Mouse (Mus musculus): ENCODE measurements around the gene Mapk1ip1l.

Mapk1ip1l gene

DNA sequence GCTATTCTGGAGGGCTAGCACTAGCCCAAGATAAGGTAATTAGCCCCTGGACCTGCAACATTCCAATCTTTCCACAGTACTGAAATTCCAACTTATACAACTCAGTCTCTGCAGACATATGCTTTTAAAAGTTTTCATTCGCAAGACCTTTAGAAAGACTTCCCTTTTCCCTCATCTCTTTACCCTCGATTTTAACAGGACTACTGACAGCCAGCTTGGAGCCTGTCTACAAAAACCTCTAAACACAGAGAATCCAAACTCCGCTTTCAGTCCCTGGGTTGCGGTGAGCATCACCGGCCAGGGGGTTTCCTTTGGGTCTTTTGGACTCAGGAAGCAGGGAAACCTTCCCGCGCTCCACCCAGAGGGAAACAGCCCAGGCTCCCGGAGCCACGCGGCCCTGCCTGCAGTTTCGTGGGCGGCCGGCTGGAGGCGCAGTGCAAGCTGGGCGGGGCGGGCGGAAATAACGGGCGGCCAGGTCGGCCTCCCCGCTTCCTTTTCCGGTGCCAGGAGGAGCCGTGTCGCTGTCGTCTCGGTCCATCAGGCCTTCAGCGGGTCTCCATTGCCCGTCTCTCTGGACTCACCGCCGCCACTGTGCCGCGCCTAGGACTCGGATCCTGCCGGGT is at the start of gene Mapk1ip1l:
Mapk1ip1l (plus strand) TSS at position 482 of the 623 bp plus-strand sequence.
- ChIA-PET CTCF (interaction anchor here (0.6 to 1.8 kb wide), 9 partner anchors 12 to 276 kb away, joined by 3 to 9 read pairs (median 5); partner anchors contain the start of genes Socs4 (in 2 of the 4) and Wdhd1 (in 2 of the 4)), POLR2A (interaction anchor here (0.6 to 11.0 kb wide), 58 partner anchors 8 to 1412 kb away, joined by 3 to 152 read pairs (median 5); partner anchors contain the start of genes Socs4 (in 4 of the 4), Wdhd1 (in 4 of the 4), Lgals3 (in 2 of the 4) and Dlgap5 (in 1 of the 4))

DNA sequence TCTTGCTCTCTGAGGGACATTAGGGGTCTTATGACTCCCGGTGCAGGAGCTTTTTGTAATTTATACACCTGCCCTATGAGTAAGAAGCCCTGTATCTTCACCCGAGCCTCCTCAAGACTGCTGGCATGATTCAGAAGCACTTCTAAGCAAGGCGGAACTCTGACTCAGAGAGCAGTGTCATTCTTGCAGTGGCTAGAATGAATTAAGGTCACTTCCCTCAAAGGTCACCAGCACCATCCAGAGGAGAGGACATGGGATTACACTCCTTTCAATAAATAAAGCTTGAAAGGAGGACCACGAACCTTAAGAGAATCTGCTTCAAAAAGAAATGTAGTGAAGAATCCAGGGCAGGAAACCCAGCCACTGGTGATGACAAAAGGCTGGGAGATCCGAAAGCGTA is 48.2 kb upstream of the Mapk1ip1l start:
- CTCF ChIA-PET: interaction anchor here in 1 of 4 experiments (1.6 kb wide), 1 partner anchor 163 kb away, joined by 7 read pairs; no protein-coding TSS in a partner anchor
- POLR2A ChIA-PET: no interaction called here

DNA sequence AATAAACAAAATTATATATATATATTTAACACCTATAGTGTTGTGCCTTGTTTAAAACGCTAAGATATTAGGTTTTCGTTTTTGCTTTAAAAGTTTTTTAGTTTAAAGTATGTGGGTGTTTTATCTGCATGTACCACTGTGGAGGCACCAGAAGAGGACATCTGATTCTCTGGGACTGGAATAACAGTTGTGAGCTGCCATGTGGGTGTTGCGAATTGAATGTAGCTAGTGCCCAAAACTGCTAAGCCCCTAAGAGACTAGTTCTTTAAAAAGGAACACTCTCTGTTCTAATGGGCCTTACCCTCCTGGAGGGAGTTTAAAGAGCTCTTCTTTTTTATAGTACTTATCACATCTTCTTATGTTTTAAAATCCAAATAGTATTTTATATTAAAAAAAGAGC is 33.2 kb upstream of the Mapk1ip1l start:
- ChIA-PET CTCF (interaction anchor here in 1 of 4 experiments (0.6 kb wide), 1 partner anchor 10 kb away, joined by 3 read pairs; no protein-coding TSS in a partner anchor), POLR2A (interaction anchor here in 2 of 4 experiments (1.1 to 3.0 kb wide), 3 partner anchors 11 to 20 kb away, joined by 3 to 15 read pairs (median 10); partner anchors contain the start of genes Socs4 (in 2 of the 2) and Wdhd1 (in 2 of the 2))

DNA sequence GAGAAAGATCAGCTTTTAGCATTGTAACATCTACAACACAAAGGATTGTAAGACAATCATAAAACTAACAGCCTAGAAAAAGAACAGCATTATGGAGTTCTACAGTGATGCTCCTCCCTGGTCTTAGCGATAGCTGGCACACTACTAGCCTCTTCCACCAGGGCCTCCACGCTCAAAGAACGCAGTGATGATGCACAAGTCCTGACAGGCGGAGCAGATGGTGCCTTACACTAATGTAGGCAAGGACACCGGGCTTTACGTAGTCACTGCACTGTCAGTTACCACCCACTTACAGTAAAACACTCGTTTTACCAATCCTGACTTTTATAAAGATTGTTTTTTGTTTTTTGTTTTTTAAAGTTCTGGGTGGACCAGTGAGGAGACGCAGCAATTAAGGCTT is 32.2 kb upstream of the Mapk1ip1l start:
- POLR2A ChIA-PET: interaction anchor here in 3 of 4 experiments (0.5 to 3.0 kb wide), 3 partner anchors 10 to 11 kb away, joined by 3 to 15 read pairs (median 10); partner anchors contain the start of genes Socs4 (in 2 of the 3) and Wdhd1 (in 2 of the 3)
- CTCF ChIA-PET: no interaction called here

DNA sequence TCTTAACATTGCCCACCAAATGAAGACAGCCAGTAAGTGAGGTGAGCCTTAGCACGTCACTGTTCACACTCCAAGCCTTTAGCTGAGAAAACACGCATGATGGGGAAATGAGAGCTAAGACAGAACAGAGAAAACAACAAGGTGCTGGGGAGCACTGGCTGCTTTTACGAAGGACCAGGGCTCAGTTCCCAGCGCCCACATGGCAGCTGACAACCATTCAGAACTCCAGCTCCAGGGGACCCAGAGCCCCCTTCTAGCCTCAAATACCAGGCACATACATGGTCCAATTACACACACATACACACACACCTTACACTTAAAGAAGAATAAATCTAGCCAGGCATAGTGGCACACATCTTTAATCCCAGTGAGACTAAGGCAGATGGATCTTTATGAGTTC is 29.0 kb upstream of the Mapk1ip1l start:
- ChIA-PET POLR2A (interaction anchor here in 2 of 4 experiments (0.6 to 0.8 kb wide), 2 partner anchors 16 to 109 kb away, joined by 3 read pairs; no protein-coding TSS in a partner anchor), CTCF (no interaction called here)

DNA sequence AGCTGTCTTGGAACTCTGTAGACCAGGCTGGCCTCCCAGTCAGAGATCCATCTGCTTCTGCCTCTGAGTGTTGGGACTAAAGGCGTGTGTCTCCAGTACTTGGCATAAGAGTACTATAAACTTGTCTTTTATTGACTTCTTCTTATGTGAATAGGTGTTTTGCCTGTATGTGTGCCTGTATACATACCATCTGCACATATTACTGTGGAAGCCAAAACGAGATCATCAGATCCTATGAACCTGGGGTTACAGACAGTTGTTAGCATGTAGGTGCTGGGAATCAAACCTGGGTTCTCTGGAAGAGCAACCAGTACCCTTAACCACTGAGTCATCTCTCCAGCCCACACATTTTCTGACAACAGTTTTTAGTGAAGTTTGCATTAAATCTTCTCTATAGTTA is 28.4 kb upstream of the Mapk1ip1l start:
- POLR2A ChIA-PET: interaction anchor here in 1 of 4 experiments (0.8 kb wide), 1 partner anchor 16 kb away, joined by 3 read pairs; no protein-coding TSS in a partner anchor
- CTCF ChIA-PET: no interaction called here

DNA sequence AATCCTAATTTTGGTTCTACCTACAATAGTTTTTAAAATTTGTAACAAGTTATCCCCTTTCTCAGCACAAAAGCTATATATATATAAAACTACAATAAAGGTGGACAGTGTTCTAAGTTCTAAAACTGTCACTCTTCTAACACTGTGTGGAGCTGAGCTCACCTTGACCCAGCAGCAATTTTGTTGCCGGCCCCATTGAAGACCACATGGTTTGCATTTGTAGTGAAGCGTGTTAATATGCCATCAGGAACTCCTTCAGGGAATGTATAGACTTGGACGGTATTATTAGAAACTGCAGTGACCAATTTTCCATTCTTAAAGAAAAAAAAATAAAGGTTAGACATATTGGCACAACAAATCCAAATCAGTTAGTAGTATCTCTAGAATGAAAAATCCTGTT is 24.3 kb upstream of the Mapk1ip1l start:
- ChIA-PET POLR2A (no interaction called here), CTCF (no interaction called here)

DNA sequence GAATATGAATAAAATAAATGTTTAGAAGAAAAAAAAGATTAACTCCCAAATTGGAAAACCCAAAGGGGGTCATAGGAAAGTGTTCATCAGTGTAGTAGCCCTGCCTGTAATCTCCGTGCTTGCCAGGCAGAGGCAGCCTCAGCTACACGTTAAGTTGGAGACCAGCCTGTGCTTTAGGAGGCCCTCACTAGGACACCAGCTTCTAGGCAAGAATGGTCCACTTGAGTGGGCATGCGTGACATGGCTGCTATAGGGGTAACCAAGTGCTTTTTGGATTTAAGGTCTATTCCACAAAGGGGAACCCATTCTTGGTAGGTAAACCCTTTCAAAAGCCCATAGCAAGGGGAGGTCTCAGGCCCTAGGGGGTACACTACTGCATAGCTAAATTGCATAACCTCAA is 22.6 kb upstream of the Mapk1ip1l start:
- ChIA-PET CTCF (interaction anchor here in 3 of 4 experiments (0.7 to 1.3 kb wide), 5 partner anchors 10 to 374 kb away, joined by 3 to 5 read pairs (median 5); no protein-coding TSS in a partner anchor), POLR2A (interaction anchor here in 3 of 4 experiments (0.6 to 7.6 kb wide), 20 partner anchors 9 to 468 kb away, joined by 3 to 152 read pairs (median 4); partner anchors contain the start of genes Mapk1ip1l (in 2 of the 3) and Lgals3 (in 1 of the 3))

DNA sequence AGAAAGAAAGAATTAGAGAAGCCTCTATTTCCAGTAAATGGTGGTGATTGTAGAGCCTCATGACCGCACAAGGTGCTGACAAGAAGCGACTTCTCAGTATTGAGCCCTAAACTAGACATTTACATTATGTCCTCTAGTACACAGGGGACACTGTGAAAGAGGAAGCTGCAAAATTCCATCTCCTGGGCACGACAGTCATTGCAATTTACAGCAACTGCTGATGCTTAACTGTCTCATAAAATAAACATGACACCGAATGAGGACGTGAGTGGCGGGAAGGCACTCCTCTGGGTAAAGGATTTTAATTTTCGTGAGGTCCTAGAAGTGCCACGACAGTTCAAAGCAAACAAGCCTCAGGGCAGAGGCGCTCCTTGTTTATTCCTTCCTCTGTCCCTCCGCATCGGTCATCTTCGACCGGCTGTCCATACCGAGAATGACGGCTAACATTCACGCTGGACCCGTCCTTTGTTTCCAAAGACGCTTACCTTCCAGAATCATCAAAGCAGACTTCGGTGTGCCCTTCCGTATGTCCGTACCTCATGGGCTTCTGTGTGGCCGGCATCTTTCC is 21.9 kb upstream of the Mapk1ip1l start:
- POLR2A ChIA-PET: interaction anchor here (0.6 to 7.6 kb wide), 47 partner anchors 9 to 469 kb away, joined by 3 to 152 read pairs (median 4); partner anchors contain the start of genes Mapk1ip1l (in 4 of the 4), Dlgap5 (in 1 of the 4), Gch1 (in 1 of the 4) and Lgals3 (in 1 of the 4)

DNA sequence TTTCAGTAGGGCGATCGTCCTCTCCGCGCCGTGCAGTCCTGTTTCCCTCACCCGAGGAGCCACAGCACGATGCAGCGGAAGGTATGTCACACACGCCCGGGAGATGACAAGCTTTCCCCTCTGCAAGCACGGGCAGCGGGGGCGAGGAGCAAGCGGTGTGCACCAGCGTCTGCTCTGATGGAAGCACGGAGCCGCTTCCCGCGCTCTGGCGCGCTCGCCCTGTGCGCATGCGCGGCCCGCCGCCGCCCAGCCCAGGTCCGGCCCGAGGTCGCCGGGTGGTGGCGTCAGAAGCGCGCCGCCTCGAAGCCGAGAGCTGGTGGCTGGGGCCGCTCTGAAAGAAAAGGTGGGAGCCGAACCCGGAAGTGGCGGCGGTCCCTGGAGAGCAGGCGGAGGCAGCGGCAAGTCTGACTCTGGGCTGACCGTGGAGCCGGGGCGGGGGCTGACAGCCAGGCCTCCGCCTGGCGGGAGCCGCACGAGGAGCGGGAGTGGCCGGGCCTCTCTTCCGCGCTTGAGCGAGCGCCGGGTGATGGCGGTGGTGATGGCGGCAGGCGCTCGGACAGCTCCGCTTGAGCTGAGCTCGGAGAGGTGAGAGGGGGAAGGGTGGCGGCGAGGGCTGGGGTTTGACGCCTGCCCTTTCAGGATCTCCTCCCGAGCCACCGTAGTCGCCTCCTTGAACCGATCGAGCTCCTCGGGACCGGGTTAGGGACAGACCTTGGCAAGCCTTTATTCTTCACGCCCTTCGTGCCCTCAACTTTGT is 21.3 kb upstream of the Mapk1ip1l start, which contains the start of the genes Wdhd1 and Socs4:
Wdhd1 (minus strand) TSS at position 221 of the 757 bp plus-strand sequence.
Socs4 (plus strand) TSS at position 295 of the 757 bp plus-strand sequence.
- CTCF ChIA-PET: interaction anchor here (0.6 to 2.0 kb wide), 12 partner anchors 21 to 877 kb away, joined by 3 to 8 read pairs (median 4); partner anchors contain the start of genes Mapk1ip1l (in 2 of the 4) and Dlgap5 (in 1 of the 4)
- POLR2A ChIA-PET: interaction anchor here (0.6 to 7.6 kb wide), 62 partner anchors 9 to 469 kb away, joined by 3 to 152 read pairs (median 4); partner anchors contain the start of genes Mapk1ip1l (in 4 of the 4), Lgals3 (in 3 of the 4), Dlgap5 (in 2 of the 4) and Gch1 (in 1 of the 4)

More for the DNA sequence above, 21.9 kb upstream of the Mapk1ip1l start:
- CTCF ChIA-PET: interaction anchor here (0.6 to 2.0 kb wide), 8 partner anchors 22 to 876 kb away, joined by 3 to 8 read pairs (median 5); partner anchors contain the start of gene Mapk1ip1l (in 1 of the 4)

DNA sequence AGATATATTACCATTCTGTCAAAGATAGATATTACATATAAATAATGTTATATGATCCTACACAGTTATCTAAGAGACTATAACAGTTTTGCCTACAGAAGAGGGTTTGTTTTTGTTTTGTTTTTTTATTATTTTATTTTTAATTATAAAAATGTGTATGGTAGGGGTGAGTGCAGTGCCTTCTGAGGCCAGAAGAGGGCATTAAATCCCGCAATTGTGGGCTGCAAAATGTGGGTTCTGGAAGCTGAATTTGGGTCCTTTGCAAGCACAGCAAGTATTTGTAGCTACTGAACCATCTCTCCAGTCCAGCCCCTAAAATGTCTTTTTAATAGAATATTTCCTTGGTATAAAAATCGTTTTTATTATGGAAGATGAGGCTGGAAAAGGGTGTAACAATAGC is 19.0 kb upstream of the Mapk1ip1l start:
- POLR2A ChIA-PET: interaction anchor here in 3 of 4 experiments (0.6 to 7.6 kb wide), 13 partner anchors 11 to 1910 kb away, joined by 3 to 152 read pairs (median 3); partner anchors contain the start of gene Mapk1ip1l (in 3 of the 3)
- CTCF ChIA-PET: interaction anchor here in 3 of 4 experiments (0.6 to 2.3 kb wide), 5 partner anchors 13 to 254 kb away, joined by 3 to 10 read pairs (median 3); no protein-coding TSS in a partner anchor

DNA sequence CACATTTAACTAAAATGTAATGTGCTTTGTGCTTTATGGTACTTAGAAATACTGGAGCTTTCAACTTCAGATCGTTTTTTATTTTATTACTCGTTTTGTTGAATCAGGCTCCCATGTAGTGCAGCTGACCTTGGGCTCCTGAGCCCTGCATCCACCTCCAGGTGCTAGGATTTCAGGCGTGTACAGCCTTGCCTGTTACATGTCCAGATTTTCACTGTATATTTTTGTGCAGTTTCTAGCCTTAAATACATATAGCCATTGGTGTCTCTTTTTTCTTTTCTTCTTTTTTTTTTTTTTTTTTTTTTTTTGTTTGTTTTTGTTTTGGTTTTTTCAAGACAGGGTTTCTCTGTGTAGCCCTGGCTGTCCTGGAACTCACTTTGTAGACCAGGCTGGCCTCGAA is 16.5 kb upstream of the Mapk1ip1l start:
- ChIA-PET CTCF (no interaction called here), POLR2A (interaction anchor here in 3 of 4 experiments (0.6 to 7.6 kb wide), 4 partner anchors 14 to 23 kb away, joined by 3 to 152 read pairs (median 5); partner anchors contain the start of gene Mapk1ip1l (in 2 of the 3))

DNA sequence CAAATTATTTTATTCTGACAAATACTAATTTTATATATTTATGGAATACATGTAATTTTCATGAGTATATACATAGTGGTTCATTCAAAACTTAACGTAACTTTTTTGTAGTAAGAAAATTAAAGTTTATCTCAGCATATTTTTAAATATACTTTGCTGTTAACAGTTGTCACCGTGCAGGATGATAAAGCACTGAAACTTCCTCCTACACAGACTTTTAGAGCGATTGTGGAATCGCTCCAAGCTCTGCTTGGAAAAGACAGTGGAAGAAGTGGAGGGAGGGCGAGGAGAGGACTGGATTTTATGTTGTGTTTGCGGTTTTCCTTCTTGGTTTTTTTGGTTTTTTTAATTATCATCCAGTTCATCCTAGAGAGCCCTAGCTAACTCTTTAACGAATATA is 14.5 kb upstream of the Mapk1ip1l start:
- CTCF ChIA-PET: interaction anchor here in 1 of 4 experiments (0.7 kb wide), 1 partner anchor 298 kb away, joined by 3 read pairs; no protein-coding TSS in a partner anchor
- POLR2A ChIA-PET: interaction anchor here in 1 of 4 experiments (0.7 to 2.1 kb wide), 5 partner anchors 10 to 54 kb away, joined by 3 to 7 read pairs (median 5); partner anchors contain the start of gene Mapk1ip1l

DNA sequence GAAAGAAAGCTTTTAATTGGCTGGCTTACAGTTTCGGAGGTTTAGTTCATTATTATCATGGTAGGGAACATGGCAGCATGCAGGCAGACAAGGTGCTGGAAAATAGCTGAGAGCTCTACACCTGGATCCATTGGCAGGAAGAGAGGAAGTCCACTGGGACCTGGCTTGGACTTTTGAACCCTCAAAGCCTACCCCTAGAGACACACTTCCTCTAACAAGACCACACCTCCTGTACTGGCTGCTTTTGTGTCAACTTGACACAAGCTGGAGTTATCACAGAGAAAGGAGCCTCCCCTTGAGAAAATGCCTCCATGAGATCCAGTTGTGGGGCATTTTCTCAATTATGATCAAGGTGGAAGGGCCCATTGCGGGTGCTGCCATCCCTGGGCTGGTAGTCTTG is 12.8 kb upstream of the Mapk1ip1l start:
- CTCF ChIA-PET: interaction anchor here in 3 of 4 experiments (0.5 to 1.0 kb wide), 4 partner anchors 50 to 243 kb away, joined by 3 to 5 read pairs (median 4); no protein-coding TSS in a partner anchor
- POLR2A ChIA-PET: interaction anchor here in 3 of 4 experiments (0.7 to 2.7 kb wide), 15 partner anchors 8 to 253 kb away, joined by 3 to 12 read pairs (median 4); partner anchors contain the start of genes Socs4 (in 2 of the 3), Wdhd1 (in 2 of the 3) and Mapk1ip1l (in 1 of the 3)

DNA sequence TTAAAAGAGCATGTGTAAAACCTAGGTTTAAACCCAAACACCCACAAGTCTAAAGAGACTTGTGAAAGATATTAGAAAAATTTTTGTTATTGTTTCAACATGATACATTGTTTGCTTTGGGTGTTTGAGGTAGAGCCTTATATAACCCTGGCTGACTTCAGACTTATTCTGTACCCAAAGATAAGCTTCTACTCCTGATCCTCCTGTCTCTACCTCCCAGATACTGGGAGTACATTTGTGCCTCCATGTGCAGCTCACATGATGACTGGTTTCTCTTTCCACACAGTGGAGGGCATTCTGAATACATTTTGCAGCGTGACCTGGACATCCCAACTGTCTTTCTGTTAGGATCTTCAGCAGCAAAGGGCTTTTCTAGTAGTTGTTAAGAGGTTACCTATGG is 11.9 kb upstream of the Mapk1ip1l start:
- CTCF ChIA-PET: interaction anchor here in 1 of 4 experiments (0.7 kb wide), 1 partner anchor 110 kb away, joined by 6 read pairs; no protein-coding TSS in a partner anchor

DNA sequence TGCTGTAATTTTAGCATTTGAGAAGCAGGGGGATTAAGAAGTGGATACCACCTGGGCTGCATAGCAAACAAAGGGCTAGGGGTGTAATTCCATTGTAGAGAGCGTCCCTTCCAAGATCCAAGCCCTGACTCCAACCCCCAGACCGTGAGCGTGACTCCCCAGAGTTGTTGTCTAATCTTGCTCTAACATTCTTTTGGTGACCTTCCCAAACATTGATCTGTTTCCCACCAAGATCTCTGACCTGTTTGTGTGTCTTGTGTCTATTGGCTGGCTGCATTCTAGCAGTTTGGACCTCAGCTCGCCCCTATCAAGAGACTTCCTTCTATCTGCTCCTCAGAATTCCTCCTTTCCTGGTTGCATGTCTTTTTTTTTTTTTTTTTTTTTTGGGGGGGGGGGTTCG is 11.0 kb upstream of the Mapk1ip1l start:
- CTCF ChIA-PET: no interaction called here
- POLR2A ChIA-PET: interaction anchor here in 1 of 4 experiments (1.6 to 2.9 kb wide), 3 partner anchors 10 to 21 kb away, joined by 3 to 18 read pairs (median 12); partner anchors contain the start of genes Mapk1ip1l, Socs4 and Wdhd1

More for the DNA sequence above, 11.9 kb upstream of the Mapk1ip1l start:
- POLR2A ChIA-PET: interaction anchor here (0.7 to 2.7 kb wide), 10 partner anchors 8 to 42 kb away, joined by 3 to 12 read pairs (median 5); partner anchors contain the start of genes Socs4 (in 2 of the 4), Wdhd1 (in 2 of the 4) and Mapk1ip1l (in 1 of the 4)

DNA sequence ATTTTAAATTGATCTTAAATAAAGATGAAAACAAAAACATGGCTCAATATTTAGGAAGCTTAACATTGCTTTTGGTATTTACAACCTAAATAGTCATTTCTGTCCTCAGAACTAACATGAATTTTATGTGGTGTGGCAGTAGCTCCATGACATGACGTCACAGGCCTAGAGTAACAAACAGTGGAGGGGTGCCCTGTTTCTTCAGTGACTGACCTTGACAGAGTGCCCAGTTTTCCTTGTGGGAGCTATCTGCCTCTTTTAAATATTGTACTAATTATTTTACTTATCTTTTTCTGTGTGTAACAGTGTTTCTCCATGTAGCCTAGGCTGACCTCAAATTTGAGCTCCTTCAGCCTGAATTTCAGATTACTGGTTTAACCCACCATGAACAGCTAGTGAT is 6.3 kb upstream of the Mapk1ip1l start:
- POLR2A ChIA-PET: interaction anchor here in 2 of 4 experiments (1.1 to 11.0 kb wide), 6 partner anchors 9 to 151 kb away, joined by 3 to 152 read pairs (median 4); partner anchors contain the start of genes Socs4 (in 2 of the 2) and Wdhd1 (in 2 of the 2)
- CTCF ChIA-PET: interaction anchor here in 2 of 4 experiments (0.6 to 0.9 kb wide), 3 partner anchors 12 to 98 kb away, joined by 3 read pairs; no protein-coding TSS in a partner anchor

All from embryonic stem cell, embryonic (primary cell).